Mouse (Mus musculus) hindbrain, embryonic 11.5 days (tissue): ENCODE results near the gene Wdr82. TPM values are rescaled to one million over a fixed set of nuclear protein-coding genes. Genes with fewer than 3 reads are reported as not detected.

Experiments used
- ATAC-seq: fragments of 200-750 bp; cut with Nextera tagmentation; 2 replicates; pipeline ENCODE4 v1.8.0; 2017; ENCODE audit warnings: mild to moderate bottlenecking, moderate TSS enrichment, moderate library complexity; ENCODE audit not compliant: low FRiP score
- DNase-seq: peaks from one replicate; pipeline ENCODE4 v3.0.0-alpha.2; 2015; ENCODE audit warnings: low spot score
- H3K27ac ChIP-seq: fragments of 300-500 bp; sonication (generic); 2 replicates; pipeline ENCODE4 v1.5.1; 2014; ENCODE audit warnings: mild to moderate bottlenecking, low read depth, low read length
- H3K27me3 ChIP-seq: fragments of 300-500 bp; sonication (generic); 2 replicates; pipeline ENCODE4 v1.6.1; 2014; ENCODE audit warnings: mild to moderate bottlenecking, low read length, moderate library complexity, mixed read lengths; ENCODE audit not compliant: control insufficient read depth, insufficient read depth
- H3K36me3 ChIP-seq: fragments of 300-500 bp; sonication (generic); 2 replicates; pipeline ENCODE4 v1.6.1; 2014; ENCODE audit warnings: mild to moderate bottlenecking, low read length, moderate library complexity, mixed read lengths; ENCODE audit not compliant: control insufficient read depth, insufficient read depth
- H3K4me1 ChIP-seq: fragments of 300-500 bp; sonication (generic); replicated peaks from 2 replicates; pipeline ENCODE4 v1.6.1; 2014; ENCODE audit warnings: low read length, mixed read lengths; ENCODE audit not compliant: control insufficient read depth, insufficient read depth
- H3K4me2 ChIP-seq: fragments of 300-500 bp; sonication (generic); replicated peaks from 2 replicates; pipeline ENCODE4 v1.6.1; 2014; ENCODE audit warnings: mild to moderate bottlenecking, low read depth, low read length
- H3K4me3 ChIP-seq: fragments of 300-500 bp; sonication (generic); 2 replicates; pipeline ENCODE4 v1.5.1; 2014; ENCODE audit warnings: low read depth, low read length
- H3K9ac ChIP-seq: fragments of 300-500 bp; sonication (generic); 2 replicates; pipeline ENCODE4 v1.6.1; 2014; ENCODE audit warnings: low read depth, low read length
- H3K9me3 ChIP-seq: fragments of 300-500 bp; sonication (generic); 2 replicates; pipeline ENCODE4 v1.6.1; 2016; ENCODE audit warnings: low read length; ENCODE audit not compliant: control insufficient read depth
- WGBS: fragments of 180-500 bp; shearing (Covaris S2); extraction: QIAGEN DNeasy Blood & Tissue Kit; methylation state at CpG from one replicate; pipeline ENCODE4 v1.1.7; 2014; 5-methylcytosine and 5-hydroxymethylcytosine counted together
- polyA plus RNA-seq: library from polyadenylated mRNA; unstranded; fragments of >200 nt; fragmentation: Nextera tagmentation; extraction: Ambion mirVana; gene quantifications from 2 replicates; pipeline ENCODE4 v1.2.1, GENCODE M21; 2014

Gene Wdr82
- polyA plus RNA-seq, 1 experiment from 2014 or later: 32.8 TPM

DNA sequence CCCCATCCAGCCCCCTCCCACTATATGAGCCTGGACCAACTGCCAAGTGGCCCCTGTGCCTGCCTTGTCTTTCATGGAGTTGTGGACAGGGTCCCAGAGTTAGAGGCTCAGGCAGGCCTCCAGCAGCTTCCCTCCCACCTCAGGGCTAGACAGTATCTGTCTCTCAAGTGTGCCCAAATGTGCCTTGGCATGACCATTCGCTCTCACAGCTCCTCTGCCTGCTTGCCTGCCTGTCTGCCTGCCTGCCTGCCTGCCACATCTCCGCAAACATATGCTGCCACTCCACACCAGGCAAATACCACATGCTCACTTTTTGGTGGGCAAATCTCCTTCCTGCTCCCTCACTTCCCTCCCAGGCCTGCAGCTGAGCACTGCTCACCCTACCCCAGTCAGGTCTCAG lies 25.1 kb upstream of the Wdr82 start:
- 68% methylated on average over 2 of the region's 2 CpGs for WGBS
- ATAC-seq (no peak), DNase-seq (no peak)

DNA sequence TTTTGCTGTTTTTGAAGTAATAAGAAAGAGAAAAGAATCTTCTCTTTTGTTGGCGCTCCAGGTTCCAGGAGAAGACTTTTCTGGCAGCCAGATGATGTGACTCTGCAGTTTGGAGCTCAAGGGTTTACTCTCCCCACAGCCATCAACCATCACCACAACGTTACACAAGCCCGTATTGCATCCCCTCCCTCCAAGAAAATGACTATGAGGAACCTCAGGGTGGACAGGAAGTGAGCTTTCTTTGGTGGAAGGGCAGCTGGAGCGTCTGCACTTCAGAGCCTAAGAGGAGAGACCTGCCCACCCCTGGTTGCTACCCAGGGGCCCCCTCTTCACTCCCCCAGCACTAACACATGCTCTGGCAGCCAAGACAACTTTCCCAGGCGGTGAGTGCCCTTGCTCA lies 23.4 kb upstream of the Wdr82 start:
- Histone ChIP-seq H3K4me1 (peaks cover 4% of the 10 kb centered on the region; the same call in 1 of the 2 replicates), H3K27ac (peak overlapping the region; percentile 82), H3K4me2 (peak overlapping the region; percentile 70), H3K9ac (peak overlapping the region; percentile 95), H3K4me3 (peak overlapping the region; percentile 80), H3K27me3 (0 out of 2 replicates have a peak, but pooled peaks cover 4% of the 10 kb centered on the region), H3K9me3 (no peaks in the 10 kb centered on the region), H3K36me3 (no peaks in the 10 kb centered on the region)
- no peak for ATAC-seq
- 42% methylated on average over 4 of the region's 5 CpGs for WGBS
- no peak for DNase-seq

More for the DNA sequence above, 25.1 kb upstream of the Wdr82 start:
- H3K4me1 ChIP-seq: peaks cover 4% of the 10 kb centered on the region; the same call in 1 of the 2 replicates
- H3K36me3 ChIP-seq: no peaks in the 10 kb centered on the region
- H3K27me3 ChIP-seq: 0 out of 2 replicates have a peak, but pooled peaks cover 4% of the 10 kb centered on the region
- no peak overlapping the region for H3K27ac ChIP-seq
- no peaks in the 10 kb centered on the region for H3K9me3 ChIP-seq
- no peak overlapping the region for H3K4me2 ChIP-seq
- H3K4me3 ChIP-seq: no peak overlapping the region
- H3K9ac ChIP-seq: no peak overlapping the region

DNA sequence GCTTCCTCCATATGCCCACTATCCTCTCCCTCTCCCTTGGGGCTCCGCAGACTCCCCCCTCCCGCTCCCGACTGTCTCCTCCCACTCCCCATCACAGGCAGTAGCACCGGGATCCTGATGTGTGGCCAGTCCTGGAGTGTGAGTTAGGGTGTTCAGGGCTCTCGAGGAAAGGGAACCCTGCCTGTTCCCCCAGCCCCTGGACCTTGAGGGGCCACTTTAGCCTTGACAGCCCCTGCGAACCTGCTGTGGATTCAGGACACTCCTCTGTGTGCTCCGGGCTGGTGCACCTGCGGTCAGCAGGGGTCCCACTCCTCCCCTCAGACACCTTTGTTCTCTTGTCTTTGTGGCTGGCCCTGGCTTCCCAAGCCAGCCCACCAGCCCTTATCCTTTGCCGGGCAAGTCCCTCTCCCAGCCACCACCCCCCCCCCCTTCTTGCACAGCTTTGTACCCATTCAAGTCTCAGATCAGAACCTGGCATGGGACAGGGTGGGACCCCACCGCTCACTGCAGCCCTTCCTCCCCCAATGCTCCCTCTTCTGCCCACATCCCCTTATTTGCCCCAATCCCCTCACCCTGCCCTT lies 22.8 kb upstream of the Wdr82 start:
- Histone ChIP-seq H3K4me3 (peak overlapping the region; percentile 80), H3K9ac (peak overlapping the region; percentile 95), H3K4me2 (peak overlapping the region; percentile 70), H3K4me1 (peaks cover 4% of the 10 kb centered on the region; the same call in 1 of the 2 replicates), H3K36me3 (no peaks in the 10 kb centered on the region), H3K27me3 (0 out of 2 replicates have a peak, but pooled peaks cover 4% of the 10 kb centered on the region), H3K27ac (peak overlapping the region; percentile 82), H3K9me3 (no peaks in the 10 kb centered on the region)
- ATAC-seq (peak; percentile 78), DNase-seq (peak; percentile 57)
- 2% methylated on average over 10 of the region's 10 CpGs for WGBS

DNA sequence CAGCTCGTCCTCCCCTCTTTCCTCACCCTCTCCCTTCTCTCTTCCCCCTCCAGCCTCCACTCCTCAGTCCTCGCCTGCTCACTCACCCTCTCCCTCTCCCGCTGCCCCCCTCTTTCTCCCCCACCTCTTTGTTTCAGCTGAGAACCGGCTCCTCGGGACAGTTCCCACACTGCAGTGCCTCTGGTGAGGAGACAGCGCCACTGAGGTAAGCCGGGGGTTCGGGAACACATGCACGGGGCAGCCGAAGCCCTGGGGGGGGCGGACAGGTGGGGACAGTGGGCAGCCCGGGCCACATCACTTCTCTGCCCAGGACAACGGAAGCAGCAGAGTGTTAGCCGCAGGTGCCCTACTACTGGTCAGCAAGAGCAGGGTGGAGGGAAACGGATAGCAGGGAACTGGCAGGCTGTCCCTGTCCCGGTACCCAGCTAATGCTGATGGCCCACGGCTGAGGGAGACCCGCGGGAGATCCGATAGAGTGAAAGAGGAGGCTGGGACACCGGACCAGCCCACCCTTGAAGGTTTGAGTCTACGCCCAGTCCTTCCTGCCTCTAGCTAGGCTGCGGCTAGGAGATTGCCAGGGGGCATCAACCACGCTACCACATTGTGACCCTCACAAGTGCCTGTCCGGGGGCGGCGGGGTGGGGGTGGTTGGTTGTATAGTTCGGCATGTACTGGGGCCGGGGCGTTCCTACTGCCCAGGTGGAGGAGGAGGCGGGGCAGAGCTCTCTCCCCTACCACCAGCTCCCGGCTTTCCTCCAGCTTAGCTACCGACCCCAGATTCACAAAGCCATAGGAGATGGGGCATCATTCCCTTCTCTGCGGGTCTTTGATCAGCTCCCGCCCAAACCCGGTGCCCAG lies 22.0 kb upstream of the Wdr82 start:
- Histone ChIP-seq H3K4me2 (peak overlapping the region; percentile 70), H3K27ac (peak overlapping the region; percentile 82), H3K4me1 (peaks cover 4% of the 10 kb centered on the region; the same call in 1 of the 2 replicates), H3K9me3 (no peaks in the 10 kb centered on the region), H3K4me3 (peak overlapping the region; percentile 80), H3K36me3 (0 out of 2 replicates have a peak, but pooled peaks cover 3% of the 10 kb centered on the region), H3K9ac (peak overlapping the region; percentile 95), H3K27me3 (0 out of 2 replicates have a peak, but pooled peaks cover 4% of the 10 kb centered on the region)
- WGBS: 1% methylated on average over 36 of the region's 36 CpGs
- DNase-seq (peak; percentile 72), ATAC-seq (peak; percentile 85)

DNA sequence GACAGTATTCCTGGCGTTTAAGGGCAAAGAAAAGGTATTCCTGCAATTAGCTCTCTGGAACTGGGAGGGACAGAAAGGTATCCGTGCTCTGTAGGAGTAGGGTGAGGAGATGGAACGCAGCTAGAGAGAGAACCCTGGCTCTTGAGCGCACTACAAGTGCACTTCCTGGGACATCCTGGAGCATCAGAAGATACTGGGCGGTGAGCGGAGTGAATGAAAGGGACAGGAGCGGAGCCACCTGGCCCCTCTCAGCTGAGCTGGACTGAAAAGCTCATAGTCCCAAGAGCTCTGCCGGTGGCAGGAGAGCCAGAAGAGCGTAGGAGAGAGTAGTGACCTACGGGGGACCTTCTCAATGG lies 21.4 kb upstream of the Wdr82 start:
- ATAC-seq (0 out of 2 replicates have a peak, but pooled peaks have one; percentile 8), DNase-seq (no peak)
- Histone ChIP-seq H3K36me3 (0 out of 2 replicates have a peak, but pooled peaks cover 3% of the 10 kb centered on the region), H3K9ac (peak overlapping the region; percentile 95), H3K9me3 (no peaks in the 10 kb centered on the region), H3K27me3 (0 out of 2 replicates have a peak, but pooled peaks cover 4% of the 10 kb centered on the region), H3K4me2 (peak overlapping the region; percentile 70), H3K27ac (peak overlapping the region; percentile 82), H3K4me3 (peak overlapping the region; percentile 80), H3K4me1 (peaks cover 4% of the 10 kb centered on the region; the same call in 1 of the 2 replicates)
- 11% methylated on average over 10 of the region's 10 CpGs for WGBS

DNA sequence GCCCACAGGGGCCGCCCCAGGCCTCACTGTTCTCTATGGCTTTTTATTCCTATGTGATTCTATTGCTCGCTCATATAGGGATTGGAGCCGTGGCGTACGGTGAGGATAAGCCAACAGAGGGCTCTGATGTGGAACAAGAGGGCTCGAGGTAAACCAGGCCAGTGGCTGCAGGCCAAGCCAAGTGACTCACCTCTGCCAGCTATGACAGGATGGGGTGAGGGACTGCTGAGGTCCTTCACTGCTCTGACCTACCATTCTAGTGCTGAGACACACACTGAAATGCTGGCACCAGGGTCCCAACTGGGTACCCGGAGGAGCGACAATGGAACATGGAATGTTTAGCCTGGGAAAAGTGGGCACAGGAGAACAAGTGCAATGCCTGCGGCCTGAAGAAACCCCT lies 16.6 kb upstream of the Wdr82 start:
- no peak overlapping the region for H3K27ac ChIP-seq
- no peak overlapping the region for H3K4me3 ChIP-seq
- H3K4me2 ChIP-seq: no peak overlapping the region
- H3K9ac ChIP-seq: no peak overlapping the region
- H3K4me1 ChIP-seq: no peaks in the 10 kb centered on the region
- no peaks in the 10 kb centered on the region for H3K9me3 ChIP-seq
- ATAC-seq (no peak), DNase-seq (no peak)
- 0 out of 2 replicates have a peak, but pooled peaks cover 3% of the 10 kb centered on the region for H3K36me3 ChIP-seq
- 86% methylated on average over 9 of the region's 9 CpGs for WGBS
- 0 out of 2 replicates have a peak, but pooled peaks cover 4% of the 10 kb centered on the region for H3K27me3 ChIP-seq

DNA sequence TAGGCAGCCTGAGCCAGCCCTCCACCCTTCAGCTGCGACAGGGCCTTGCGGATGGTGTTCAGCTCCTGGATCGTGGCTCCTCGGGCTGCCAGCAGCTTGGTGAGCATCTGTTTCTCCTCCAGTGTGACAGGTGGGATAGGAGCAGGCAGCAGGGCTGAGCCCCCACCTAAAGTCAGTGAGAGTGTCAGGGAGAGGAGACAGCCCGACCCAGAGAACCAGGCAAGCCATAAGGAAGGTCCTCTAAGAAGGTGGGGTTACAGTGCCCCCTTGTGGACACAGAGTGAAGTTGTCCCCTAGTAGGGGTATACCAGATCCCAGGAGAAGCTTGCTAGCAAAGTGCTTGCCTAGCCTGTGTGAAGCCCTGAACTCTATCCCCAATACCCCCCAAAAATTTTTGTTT lies 14.3 kb upstream of the Wdr82 start:
- H3K9me3 ChIP-seq: no peaks in the 10 kb centered on the region
- H3K9ac ChIP-seq: no peak overlapping the region
- no peaks in the 10 kb centered on the region for H3K4me1 ChIP-seq
- H3K27ac ChIP-seq: no peak overlapping the region
- no peak overlapping the region for H3K4me2 ChIP-seq
- 61% methylated on average over 5 of the region's 5 CpGs for WGBS
- H3K4me3 ChIP-seq: no peak overlapping the region
- ATAC-seq: peak; percentile 54
- 0 out of 2 replicates have a peak, but pooled peaks cover 3% of the 10 kb centered on the region for H3K36me3 ChIP-seq
- peak; percentile 85 for DNase-seq
- H3K27me3 ChIP-seq: no peaks in the 10 kb centered on the region

DNA sequence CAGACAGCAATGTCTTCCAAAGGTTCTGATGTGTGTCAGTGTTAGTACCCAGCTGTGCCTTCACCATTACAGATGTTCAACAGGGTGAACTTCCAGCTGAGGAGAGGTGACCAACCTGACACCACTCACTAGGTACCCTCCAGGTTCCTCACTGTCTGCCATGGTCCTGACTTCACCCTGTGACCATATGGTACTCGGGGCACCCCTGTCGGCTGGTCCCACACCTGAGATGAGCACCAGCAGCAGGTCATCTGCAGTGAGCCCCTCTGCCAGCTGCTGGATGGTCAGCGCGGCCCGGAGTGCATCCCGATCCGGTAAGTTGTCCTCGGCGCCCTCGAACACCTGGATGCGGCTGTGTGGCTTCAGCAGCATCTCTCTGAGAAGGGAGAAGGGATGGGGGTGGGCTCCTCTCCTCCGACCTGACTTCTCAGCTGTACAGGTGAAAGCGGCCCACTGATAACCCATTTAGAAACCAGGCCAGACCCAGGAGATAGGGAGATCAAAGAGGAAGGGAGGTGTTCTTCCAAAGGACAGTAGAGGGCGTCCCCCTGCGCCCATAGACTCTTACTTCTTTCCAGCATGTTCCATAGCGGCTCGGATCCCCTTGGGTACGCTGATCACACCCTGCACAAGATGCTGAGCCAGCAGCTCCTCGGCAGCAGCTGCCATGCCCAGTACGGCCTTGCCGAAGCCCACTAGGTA lies 13.7 kb upstream of the Wdr82 start:
- Histone ChIP-seq H3K9me3 (no peaks in the 10 kb centered on the region), H3K36me3 (0 out of 2 replicates have a peak, but pooled peaks cover 3% of the 10 kb centered on the region), H3K4me2 (no peak overlapping the region), H3K9ac (no peak overlapping the region), H3K4me3 (no peak overlapping the region), H3K4me1 (no peaks in the 10 kb centered on the region), H3K27ac (no peak overlapping the region), H3K27me3 (no peaks in the 10 kb centered on the region)
- 79% methylated on average over 21 of the region's 21 CpGs for WGBS
- no peak for DNase-seq
- peak; percentile 10; the same call in 1 of the 2 replicates for ATAC-seq
